Mouse (Mus musculus): ENCODE measurements around the gene Pou2f3.

GRCm38 (mm10) chr9:43149498-43149897, 60.7 kb downstream of the Pou2f3 start:
- no peak for TF ChIP-seq CTCF (IDR thresholded peaks at IDR 0.05; ENCODE audit: control insufficient read depth, insufficient read depth, insufficient replicate concordance, low read depth, low read length)
- no peak for TF ChIP-seq POLR2A (IDR thresholded peaks at IDR 0.05; ENCODE audit: control insufficient read depth, low read depth, low read length)

Measured in testis, adult 2 months (tissue).